Comparison of ENCODE assay signal across 30 mouse cellular contexts in the genomic region with DNA sequence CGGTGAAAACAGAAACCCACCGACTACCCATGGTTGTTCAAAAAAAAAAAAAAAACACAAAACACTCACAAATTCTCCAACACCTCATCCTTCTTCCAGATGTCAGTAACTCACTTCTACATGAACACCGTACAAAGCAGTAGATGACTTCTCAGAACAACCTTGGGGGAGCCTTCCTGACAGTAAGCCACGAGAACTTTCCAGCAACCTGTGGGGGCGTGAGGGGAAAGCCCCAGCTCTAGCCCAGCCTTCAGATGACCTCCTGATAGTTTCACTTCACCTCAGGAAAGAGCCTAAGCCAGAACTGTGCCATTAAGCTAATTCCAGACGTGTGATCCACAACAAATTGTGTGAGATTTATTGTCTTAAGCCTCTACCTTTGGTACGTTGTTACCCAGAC. TPM values are rescaled to one million over a fixed set of nuclear protein-coding genes. Genes with fewer than 3 reads are reported as not detected.
DNase-seq lines count a peak whose midpoint lies in the region; ATAC-seq lines count a peak whose summit lies in the region.
"Had no signal": no experiment of that assay in that cellular context is flagged by ENCODE, and none has a peak within 500 bp of the region (broad histone marks: within the 10 kb centered on the region; RNA-seq: fewer than 3 reads in every experiment).

No protein-coding gene starts in this region.

- H3K9ac ChIP-seq in hindbrain, embryonic 11.5 days (ENCODE audit: low read depth, low read length): no peak overlapping the region
- H3K9ac ChIP-seq: embryonic facial prominence, embryonic 13.5 days; forebrain, embryonic 13.5 days; heart, embryonic 12.5 days; heart, embryonic 15.5 days; hindbrain, embryonic 14.5 days; intestine, embryonic 15.5 days had no signal

- no peak overlapping the region for H3K4me2 ChIP-seq in hindbrain, embryonic 11.5 days (replicated peaks; ENCODE audit: low read depth, low read length)
- H3K4me2 ChIP-seq: embryonic facial prominence, embryonic 13.5 days; forebrain, embryonic 13.5 days; heart, embryonic 12.5 days; heart, embryonic 15.5 days; hindbrain, embryonic 14.5 days; intestine, embryonic 15.5 days had no signal

- no peaks in the 10 kb centered on the region for H3K36me3 ChIP-seq in hindbrain, embryonic 11.5 days (ENCODE audit: control insufficient read depth, insufficient read depth, low read length)
- H3K36me3 ChIP-seq: embryonic facial prominence, embryonic 10.5 days; embryonic facial prominence, embryonic 13.5 days; forebrain, embryonic 10.5 days; heart, embryonic 12.5 days; heart, embryonic 15.5 days; hindbrain, embryonic 10.5 days; intestine, embryonic 15.5 days had no signal

- H3K9me3 ChIP-seq in hindbrain, embryonic 11.5 days (ENCODE audit: control insufficient read depth, low read length): no peaks in the 10 kb centered on the region
- H3K9me3 ChIP-seq: embryonic facial prominence, embryonic 10.5 days; embryonic facial prominence, embryonic 13.5 days; forebrain, embryonic 10.5 days; forebrain, embryonic 13.5 days; heart, embryonic 12.5 days; heart, embryonic 15.5 days; intestine, embryonic 15.5 days had no signal

- H3K4me1 ChIP-seq in hindbrain, embryonic 11.5 days (replicated peaks; ENCODE audit: control insufficient read depth, insufficient read depth, low read length): no peaks in the 10 kb centered on the region
- H3K4me1 ChIP-seq: embryonic facial prominence, embryonic 10.5 days; embryonic facial prominence, embryonic 13.5 days; forebrain, embryonic 13.5 days; heart, embryonic 12.5 days; heart, embryonic 15.5 days; hindbrain, embryonic 10.5 days; intestine, embryonic 15.5 days had no signal

- H3K27ac ChIP-seq in hindbrain, embryonic 11.5 days (ENCODE audit: low read depth, low read length): no peak overlapping the region
- H3K27ac ChIP-seq: embryonic facial prominence, embryonic 10.5 days; embryonic facial prominence, embryonic 13.5 days; forebrain, embryonic 10.5 days; forebrain, embryonic 13.5 days; heart, embryonic 15.5 days; hindbrain, embryonic 10.5 days; hindbrain, embryonic 14.5 days; hindbrain, postnatal 0 days; intestine, embryonic 15.5 days had no signal

- peaks cover 12% of the 10 kb centered on the region for H3K27me3 ChIP-seq in hindbrain, embryonic 11.5 days (ENCODE audit: control insufficient read depth, insufficient read depth, low read length)
- H3K27me3 ChIP-seq: embryonic facial prominence, embryonic 13.5 days; forebrain, embryonic 13.5 days; heart, embryonic 12.5 days; heart, embryonic 15.5 days; intestine, embryonic 15.5 days had no signal

- ATAC-seq in CD4-positive, CD25-positive, alpha-beta regulatory T cell, adult 4 months: peak; percentile 72
- no peak for ATAC-seq in hindbrain, embryonic 11.5 days (ENCODE audit: low FRiP score)
- ATAC-seq: forebrain, embryonic 13.5 days; forebrain, embryonic 16.5 days; hindbrain, postnatal 0 days; intestine, embryonic 15.5 days had no signal

- DNase-seq in CD4-positive helper T cell, adult 2 months (ENCODE audit: low read depth, low spot score): peak; percentile 24
- DNase-seq in induced T-regulatory cell, adult 2 months (ENCODE audit: low read depth): peak; percentile 22
- no peak for DNase-seq in layer of hippocampus, adult 9-11 months
- no peak for DNase-seq in hindbrain, embryonic 11.5 days (ENCODE audit: low spot score)
- DNase-seq in layer of hippocampus, postnatal 36 days: no peak
- DNase-seq: adrenal gland, adult 8-10 months; adrenal gland, postnatal 25 days; B cell, adult 2 months; cerebellum, adult 11-12 months; cerebellum, adult 8-10 months; cerebellum, postnatal 10 days; cerebellum, postnatal 36 days; embryo, embryonic 11 days; gastrocnemius, postnatal 10 days; gastrocnemius, postnatal 36 days; heart, postnatal 10 days; heart, postnatal 36 days; kidney, adult 11 months had no signal

- no peak overlapping the region for H3K4me3 ChIP-seq in hindbrain, embryonic 11.5 days (ENCODE audit: low read depth, low read length)
- H3K4me3 ChIP-seq: embryonic facial prominence, embryonic 10.5 days; embryonic facial prominence, embryonic 13.5 days; forebrain, embryonic 10.5 days; forebrain, embryonic 13.5 days; heart, embryonic 12.5 days; heart, embryonic 15.5 days; hindbrain, embryonic 10.5 days; intestine, embryonic 15.5 days had no signal

- 75% methylated on average over 7 of the region's 7 CpGs for whole genome bisulfite sequencing in hindbrain, embryonic 11.5 days

RNA-seq across cellular contexts. Expression of gene Zfp703, which starts 24.2 kb away (rescaled TPM):
- polyA plus RNA-seq in CD4-positive, CD25-positive, alpha-beta regulatory T cell, adult 4 months (2017; shearing (Covaris generic)): 1 to 10 TPM; 1.4 to 2.6 TPM
- polyA plus RNA-seq in hindbrain, embryonic 11.5 days (2014; fragmentation: Nextera tagmentation; extraction: Ambion mirVana): 23.7 and 25.9 TPM in 2 replicates
- 10 to 100 TPM; 19.8 to 21.7 TPM for total RNA-seq in layer of hippocampus, postnatal 36 days (2021)

Comparison
In these comparisons a context has a peak if more than half of its experiments do, and no peak if none do; other contexts are left out.
1. DNase-seq: peak in CD4-positive helper T cell, adult 2 months (single experiment) and induced T-regulatory cell, adult 2 months (single experiment); none in layer of hippocampus, adult 9-11 months (single experiment), hindbrain, embryonic 11.5 days (single experiment) and layer of hippocampus, postnatal 36 days (0 of 2).